Mouse (Mus musculus) kidney, embryonic 14.5 days (tissue): ENCODE results near the gene Inca1. TPM values are rescaled to one million over a fixed set of nuclear protein-coding genes. Genes with fewer than 3 reads are reported as not detected.

ENCODE experiments used
- ATAC-seq: fragments of 200-750 bp; cut with Nextera tagmentation; 2 replicates; pipeline ENCODE4 v1.8.0; 2017; ENCODE audit warnings: moderate number of reproducible peaks, mild to moderate bottlenecking, moderate TSS enrichment, moderate library complexity; ENCODE audit not compliant: low FRiP score, low TSS enrichment
- H3K27ac ChIP-seq: fragments of 300-500 bp; sonication (generic); 2 replicates; pipeline ENCODE4 v1.5.1; 2014; ENCODE audit warnings: low read depth, mild to moderate bottlenecking, low read length, moderate library complexity, mixed read lengths
- H3K27me3 ChIP-seq: fragments of 300-500 bp; sonication (generic); 2 replicates; pipeline ENCODE4 v1.6.1; 2014; ENCODE audit warnings: mild to moderate bottlenecking, low read length; ENCODE audit not compliant: control insufficient read depth, insufficient read depth
- H3K36me3 ChIP-seq: fragments of 300-500 bp; sonication (generic); 2 replicates; pipeline ENCODE4 v1.6.1; 2014; ENCODE audit warnings: low read length, mixed read lengths; ENCODE audit not compliant: control insufficient read depth, insufficient read depth
- H3K4me1 ChIP-seq: fragments of 300-500 bp; sonication (generic); 2 replicates; pipeline ENCODE4 v1.6.1; 2014; ENCODE audit warnings: low read length, mixed read lengths; ENCODE audit not compliant: control insufficient read depth, insufficient read depth
- H3K4me2 ChIP-seq: fragments of 300-500 bp; sonication (generic); replicated peaks from 2 replicates; pipeline ENCODE4 v1.6.1; 2014; ENCODE audit warnings: low read depth, mild to moderate bottlenecking, low read length
- H3K4me3 ChIP-seq: fragments of 300-500 bp; sonication (generic); 2 replicates; pipeline ENCODE4 v1.5.1; 2014; ENCODE audit warnings: mild to moderate bottlenecking, low read length
- H3K9ac ChIP-seq: fragments of 300-500 bp; sonication (generic); 2 replicates; pipeline ENCODE4 v1.6.1; 2014; ENCODE audit warnings: low read depth, mild to moderate bottlenecking, low read length, moderate library complexity
- H3K9me3 ChIP-seq: fragments of 300-500 bp; sonication (generic); 2 replicates; pipeline ENCODE4 v1.6.1; 2016; ENCODE audit warnings: low read length; ENCODE audit not compliant: control insufficient read depth
- WGBS: fragments of 180-500 bp; shearing (Covaris S2); extraction: QIAGEN DNeasy Blood & Tissue Kit; methylation state at CpG from one replicate; pipeline ENCODE4 v1.1.7; 2014; 5-methylcytosine and 5-hydroxymethylcytosine counted together
- polyA plus RNA-seq: library from polyadenylated mRNA; unstranded; fragments of >200 nt; fragmentation: Nextera tagmentation; extraction: Ambion mirVana; gene quantifications from 2 replicates; pipeline ENCODE4 v1.2.1, GENCODE M21; 2014

The Inca1 gene
- polyA plus RNA-seq, 1 experiment from 2014 or later = 1.3 TPM

- Histone ChIP-seq H3K9ac (no peak overlapping the region), H3K4me2 (no peak overlapping the region), H3K4me1 (no peaks in the 10 kb centered on the region), H3K4me3 (no peak overlapping the region), H3K36me3 (peaks cover 68% of the 10 kb centered on the region), H3K9me3 (no peaks in the 10 kb centered on the region), H3K27me3 (no peaks in the 10 kb centered on the region), H3K27ac (no peak overlapping the region)
- ATAC-seq = no peak
- WGBS = 84% methylated on average over 6 of the region's 6 CpGs
These were observed 13.3 kb upstream of the Inca1 start for GRCm38 (mm10) chr11:70713222-70713621.

- Histone ChIP-seq H3K4me2 (no peak overlapping the region), H3K27me3 (no peaks in the 10 kb centered on the region), H3K4me3 (no peak overlapping the region), H3K4me1 (no peaks in the 10 kb centered on the region), H3K27ac (no peak overlapping the region), H3K9me3 (no peaks in the 10 kb centered on the region), H3K36me3 (peaks cover 74% of the 10 kb centered on the region), H3K9ac (no peak overlapping the region)
- WGBS = 90% methylated on average over 10 of the region's 10 CpGs
- ATAC-seq = no peak
These were observed 11.1 kb upstream of the Inca1 start for GRCm38 (mm10) chr11:70711026-70711425.

GRCm38 (mm10) chr11:70706127-70706526 is 6.2 kb upstream of the Inca1 start:
- Histone ChIP-seq H3K27ac (no peak overlapping the region), H3K9ac (no peak overlapping the region), H3K36me3 (peaks cover 77% of the 10 kb centered on the region), H3K4me2 (no peak overlapping the region), H3K4me3 (no peak overlapping the region), H3K27me3 (no peaks in the 10 kb centered on the region), H3K9me3 (no peaks in the 10 kb centered on the region), H3K4me1 (peaks cover 14% of the 10 kb centered on the region)
- no peak for ATAC-seq
- 69% methylated on average over 3 of the region's 3 CpGs for WGBS

- H3K9me3 ChIP-seq = no peaks in the 10 kb centered on the region
- ATAC-seq = no peak
- no peaks in the 10 kb centered on the region for H3K27me3 ChIP-seq
- H3K36me3 ChIP-seq = peaks cover 46% of the 10 kb centered on the region
- no peak overlapping the region for H3K27ac ChIP-seq
- H3K4me1 ChIP-seq = peaks cover 16% of the 10 kb centered on the region
- no peak overlapping the region for H3K4me3 ChIP-seq
- WGBS = 79% methylated on average over 5 of the region's 6 CpGs
- 0 out of 2 replicates have a peak overlapping the region, but pooled peaks have one; percentile 40 for H3K9ac ChIP-seq
- no peak overlapping the region for H3K4me2 ChIP-seq
These were observed 2.8 kb upstream of the Inca1 start for GRCm38 (mm10) chr11:70702781-70703180.

GRCm38 (mm10) chr11:70701984-70702733 is 2.2 kb upstream of the Inca1 start:
- Histone ChIP-seq H3K27ac (no peak overlapping the region), H3K36me3 (peaks cover 39% of the 10 kb centered on the region), H3K9me3 (no peaks in the 10 kb centered on the region), H3K9ac (peak overlapping the region; percentile 92; the same call in 1 of the 2 replicates), H3K4me2 (peak overlapping the region; percentile 66; the same call in 1 of the 2 replicates), H3K4me1 (peaks cover 16% of the 10 kb centered on the region), H3K27me3 (no peaks in the 10 kb centered on the region), H3K4me3 (no peak overlapping the region)
- WGBS = 82% methylated on average over 6 of the region's 6 CpGs
- no peak for ATAC-seq

- H3K4me2 ChIP-seq = peak overlapping the region; percentile 66
- peaks cover 32% of the 10 kb centered on the region for H3K36me3 ChIP-seq
- H3K4me1 ChIP-seq = peaks cover 16% of the 10 kb centered on the region
- no peak overlapping the region for H3K27ac ChIP-seq
- H3K4me3 ChIP-seq = peak overlapping the region; percentile 93
- ATAC-seq = no peak
- peak overlapping the region; percentile 92 for H3K9ac ChIP-seq
- H3K9me3 ChIP-seq = no peaks in the 10 kb centered on the region
- no peaks in the 10 kb centered on the region for H3K27me3 ChIP-seq
- WGBS = 7% methylated on average over 10 of the region's 10 CpGs
These were observed 1.4 kb upstream of the Inca1 start for GRCm38 (mm10) chr11:70701221-70701955.

- under 1% methylated on average over 34 of the region's 34 CpGs for WGBS
- H3K4me1 ChIP-seq = peaks cover 16% of the 10 kb centered on the region
- H3K4me3 ChIP-seq = peak overlapping the region; percentile 93
- H3K36me3 ChIP-seq = peaks cover 24% of the 10 kb centered on the region
- H3K27me3 ChIP-seq = no peaks in the 10 kb centered on the region
- peak overlapping the region; percentile 66 for H3K4me2 ChIP-seq
- peak overlapping the region; percentile 95; the same call in 1 of the 2 replicates for H3K27ac ChIP-seq
- ATAC-seq = peak; percentile 56
- no peaks in the 10 kb centered on the region for H3K9me3 ChIP-seq
- H3K9ac ChIP-seq = peak overlapping the region; percentile 92
These were observed 658 bp upstream of the Inca1 start for GRCm38 (mm10) chr11:70700613-70701012.

- H3K27me3 ChIP-seq = no peaks in the 10 kb centered on the region
- no peak for ATAC-seq
- no peak overlapping the region for H3K4me2 ChIP-seq
- H3K4me3 ChIP-seq = no peak overlapping the region
- H3K27ac ChIP-seq = no peak overlapping the region
- H3K4me1 ChIP-seq = peaks cover 16% of the 10 kb centered on the region
- no peak overlapping the region for H3K9ac ChIP-seq
- 74% methylated on average over 2 of the region's 2 CpGs for WGBS
- no peaks in the 10 kb centered on the region for H3K9me3 ChIP-seq
- H3K36me3 ChIP-seq = peaks cover 8% of the 10 kb centered on the region; the same call in 1 of the 2 replicates
These were observed 904 bp downstream of the Inca1 start for GRCm38 (mm10) chr11:70699051-70699450.

- 76% methylated on average over 3 of the region's 3 CpGs for WGBS
- ATAC-seq = no peak
- no peak overlapping the region for H3K4me3 ChIP-seq
- H3K4me1 ChIP-seq = peaks cover 12% of the 10 kb centered on the region
- H3K27ac ChIP-seq = no peak overlapping the region
- no peaks in the 10 kb centered on the region for H3K9me3 ChIP-seq
- H3K27me3 ChIP-seq = no peaks in the 10 kb centered on the region
- H3K36me3 ChIP-seq = no peaks in the 10 kb centered on the region
- H3K4me2 ChIP-seq = no peak overlapping the region
- H3K9ac ChIP-seq = no peak overlapping the region
These were observed 2.6 kb downstream of the Inca1 start for GRCm38 (mm10) chr11:70697376-70697775.
